Mouse (Mus musculus): ENCODE results near the gene Fus.

- TF ChIP-seq GATA1 (IDR thresholded peaks at IDR 0.05; ENCODE audit: borderline replicate concordance, low read length): no peak
- no peak for TF ChIP-seq FLI1 (IDR thresholded peaks at IDR 0.05; ENCODE audit: low read length)
Measured at GRCm38 (mm10) chr7:127927726-127928125, 39.5 kb upstream of the Fus start.
